Mouse (Mus musculus): ENCODE measurements around the gene Spata5.

DNA sequence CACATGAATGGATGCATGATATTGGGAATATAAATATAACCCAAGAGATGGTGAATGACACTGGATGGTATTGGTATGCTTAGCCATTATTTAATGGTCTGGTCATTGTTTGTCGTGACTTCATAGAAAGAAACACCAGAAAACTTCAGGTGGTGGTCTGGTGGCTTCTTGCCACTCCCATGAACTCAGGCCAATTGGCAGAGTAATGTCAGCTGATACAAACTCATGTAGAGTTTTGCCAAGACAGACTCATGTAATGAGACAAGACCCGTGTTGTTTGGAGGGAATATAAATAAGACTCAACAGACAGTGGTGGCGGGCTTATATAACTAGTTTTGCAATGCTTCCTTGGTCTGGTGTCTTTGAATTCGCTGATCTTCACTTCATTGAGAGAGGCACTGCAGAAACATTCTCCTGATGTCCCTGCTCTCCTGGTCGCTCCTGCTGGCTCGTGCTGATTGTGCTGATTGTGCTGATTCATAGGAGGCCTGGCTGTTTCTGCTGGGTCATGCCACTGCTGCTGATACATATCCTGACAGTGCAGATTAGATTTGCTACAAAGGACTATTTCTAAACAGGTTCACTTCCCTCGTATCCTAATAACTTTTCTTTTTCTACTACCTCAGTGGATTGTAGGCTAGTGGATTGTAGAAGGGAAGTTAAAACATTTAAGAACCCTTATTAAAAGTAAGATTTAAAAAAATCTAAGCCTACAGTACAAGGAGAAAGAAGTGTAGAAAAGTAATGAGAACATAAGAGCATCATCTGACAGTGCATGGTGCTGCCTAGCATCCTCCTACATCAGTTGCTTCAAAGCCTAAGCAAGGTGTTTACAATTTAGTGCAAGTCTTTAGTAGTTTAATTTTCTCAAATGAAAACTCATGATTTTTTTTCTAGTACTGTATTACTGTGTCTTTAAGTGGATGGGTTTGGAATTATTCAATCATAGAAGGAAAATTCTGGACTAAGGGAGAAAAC, 90.6 kb downstream of the Spata5 start:
- TF ChIP-seq CTCF (IDR thresholded peaks at IDR 0.05) (no peak), EP300 (IDR thresholded peaks at IDR 0.05) (no peak)

Measured in lung, postnatal 0 days (tissue).